Mouse (Mus musculus): Measurements from ENCODE around the gene Dazap2. TPM values are rescaled to one million over a fixed set of nuclear protein-coding genes. Genes with fewer than 3 reads are reported as not detected.

Dazap2 gene
- polyA plus RNA-seq, 3 experiments from 2014 or later = 722 to 762 (median 736) TPM

DNA sequence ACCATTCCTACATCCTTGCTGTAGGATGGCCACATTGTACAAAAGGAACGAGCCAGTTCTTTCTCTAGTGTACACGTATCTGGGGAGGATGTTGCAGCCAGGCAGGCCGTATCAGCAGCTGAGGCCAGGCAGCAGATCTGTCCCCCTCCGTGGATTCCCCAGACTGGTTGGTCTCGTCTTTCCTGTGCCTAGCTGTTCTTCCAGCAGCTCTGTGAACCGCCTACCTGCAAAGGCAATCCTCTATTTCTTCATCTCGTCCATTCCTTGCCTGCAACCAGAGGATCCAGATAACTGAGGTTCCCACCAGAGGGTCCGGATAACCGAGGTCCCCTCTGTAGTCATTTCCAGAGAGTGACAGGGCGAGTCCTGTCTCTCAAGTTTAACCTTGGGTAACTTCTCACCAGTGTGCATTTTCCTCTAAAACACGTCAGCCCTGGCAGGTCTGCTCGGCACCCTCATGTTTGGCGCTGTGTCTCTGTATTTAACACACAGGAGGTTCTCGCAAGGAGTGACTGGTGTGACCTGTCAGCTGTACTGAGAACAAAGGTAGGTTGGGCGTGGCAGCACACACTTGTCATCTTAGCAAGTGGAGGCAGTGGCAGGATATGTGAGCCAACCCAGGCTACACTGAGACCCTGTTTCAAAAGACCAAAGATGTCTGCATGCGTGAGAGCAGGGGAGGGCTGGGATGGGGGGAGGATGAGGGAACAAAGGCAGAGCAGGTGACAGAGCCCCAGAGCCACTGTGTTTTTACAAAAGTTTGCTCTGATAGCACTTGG is 25.0 kb downstream of the Dazap2 start:
- ATAC-seq = no peak

DNA sequence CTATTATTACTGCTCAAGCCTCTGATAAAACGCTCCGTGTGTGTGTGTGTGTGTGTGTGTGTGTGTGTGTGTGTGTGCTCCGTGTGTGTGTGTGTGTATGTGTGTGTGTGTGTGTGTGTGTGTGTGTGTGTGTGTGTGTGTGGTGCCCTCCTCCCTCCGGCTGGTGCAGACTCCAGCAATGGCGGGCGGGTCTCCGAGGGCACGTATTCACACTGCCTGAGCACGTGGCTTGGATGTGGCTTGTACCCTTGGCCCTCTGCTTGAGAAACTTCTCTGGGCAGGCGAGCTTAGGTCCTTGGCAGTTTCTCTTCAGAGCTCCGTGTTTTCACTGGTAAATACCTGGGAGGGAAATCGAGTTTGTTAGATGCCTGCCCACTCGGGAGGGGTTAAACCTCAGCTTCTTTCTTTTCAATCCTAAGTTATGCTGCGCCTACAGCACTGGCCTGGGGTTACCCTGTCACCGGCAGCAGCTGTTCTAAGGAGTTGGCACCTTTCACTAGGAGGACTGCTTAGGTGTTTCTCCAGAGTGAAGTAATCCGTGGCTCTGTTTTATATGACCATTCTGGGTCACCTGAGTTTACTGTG is 26.2 kb downstream of the Dazap2 start:
- no peak for ATAC-seq

DNA sequence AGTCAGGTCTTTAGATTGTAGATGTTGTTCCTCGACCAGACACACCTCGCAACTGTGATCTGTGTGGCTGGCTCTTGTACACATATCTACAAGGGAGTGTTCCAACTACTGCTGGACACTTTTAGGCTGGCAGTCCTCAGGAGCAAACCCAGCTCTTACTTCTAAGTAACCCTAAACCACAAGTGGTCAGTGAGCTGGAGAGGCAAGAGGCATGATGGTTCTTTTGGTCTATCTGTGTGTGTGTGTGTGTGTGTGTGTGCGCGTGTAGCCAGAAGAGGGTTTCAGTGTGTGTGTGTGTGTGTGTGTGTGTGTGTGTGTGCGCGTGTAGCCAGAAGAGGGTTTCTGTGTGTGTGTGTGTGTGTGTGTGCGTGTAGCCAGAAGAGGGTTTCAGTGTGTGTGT is 27.3 kb downstream of the Dazap2 start:
- no peak for ATAC-seq

DNA sequence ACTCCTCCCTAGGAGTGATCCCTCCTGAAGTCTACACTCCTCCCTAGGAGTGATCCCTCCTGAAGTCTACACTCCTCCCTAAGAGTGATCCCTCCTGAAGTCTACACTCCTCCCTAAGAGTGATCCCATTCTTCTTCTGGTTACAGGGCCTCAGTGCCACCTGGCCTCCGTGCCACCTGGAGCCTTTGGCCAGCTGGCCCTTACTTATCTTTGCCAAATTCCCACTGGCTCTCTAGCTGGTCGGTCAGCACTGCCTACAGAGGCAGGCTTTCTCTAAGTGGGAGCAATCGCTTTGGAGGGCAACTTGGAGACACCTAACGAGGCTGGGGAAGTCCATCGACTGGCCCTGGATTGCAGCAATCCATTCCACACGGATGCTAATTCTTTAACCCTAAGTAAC is 31.0 kb downstream of the Dazap2 start:
- no peak for ATAC-seq

DNA sequence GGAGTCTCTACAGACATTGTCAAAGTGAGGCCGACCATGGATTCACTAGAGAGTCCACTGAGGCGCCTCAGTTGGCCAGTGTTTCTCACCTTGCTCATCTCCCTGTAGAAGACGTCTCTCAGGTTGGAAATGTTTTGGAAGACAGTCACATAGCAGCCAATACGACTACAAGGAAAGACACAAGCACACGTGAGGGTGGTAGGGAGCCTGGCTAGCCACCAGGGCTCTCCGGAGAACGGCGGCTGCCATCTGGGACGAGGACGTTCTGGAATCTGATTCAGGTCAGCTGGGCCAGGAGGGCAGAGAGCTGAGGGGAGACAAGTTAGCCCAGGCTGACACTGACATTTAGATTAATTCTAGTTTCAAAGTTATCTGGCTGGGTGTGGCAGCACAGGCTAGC is 35.0 kb downstream of the Dazap2 start:
- no peak for ATAC-seq

DNA sequence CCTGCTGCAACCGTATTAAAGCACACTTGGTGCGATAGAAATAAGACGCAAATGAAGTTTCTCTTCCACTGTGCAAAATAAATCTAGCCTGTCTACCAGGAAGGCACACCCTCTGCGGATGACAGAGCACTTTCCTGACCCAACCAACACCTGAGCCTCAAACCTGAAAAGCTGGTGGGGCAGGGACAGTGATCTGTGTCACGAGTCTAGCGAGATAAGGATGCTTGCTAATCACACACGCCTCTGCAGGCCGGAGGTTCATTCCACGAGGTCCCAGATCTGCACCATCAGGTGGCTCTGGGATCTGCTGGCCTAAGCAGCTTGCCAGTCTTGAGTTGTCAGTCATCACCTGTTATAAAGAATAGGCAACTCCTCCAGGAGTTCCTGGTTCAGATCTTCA is 36.5 kb downstream of the Dazap2 start:
- ATAC-seq = no peak

DNA sequence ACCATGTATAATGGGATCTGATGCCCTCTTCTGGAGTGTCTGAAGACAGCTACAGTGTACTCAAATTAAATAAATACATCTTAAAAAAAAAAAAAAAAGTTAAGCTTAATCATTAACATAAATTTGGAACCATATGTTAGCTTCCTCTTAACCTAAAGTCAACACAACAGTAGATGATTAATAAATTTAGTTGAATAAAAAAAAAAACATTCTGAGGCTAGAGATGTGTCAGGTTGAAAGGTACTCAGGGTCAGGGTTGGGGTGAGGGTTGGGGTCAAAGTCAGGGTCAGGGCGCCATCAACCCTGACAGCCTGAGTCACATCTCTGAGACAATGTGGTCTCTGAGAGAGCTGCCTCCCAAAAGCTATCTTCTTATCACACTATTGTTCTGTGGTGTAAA is 39.1 kb downstream of the Dazap2 start:
- ATAC-seq = no peak

DNA sequence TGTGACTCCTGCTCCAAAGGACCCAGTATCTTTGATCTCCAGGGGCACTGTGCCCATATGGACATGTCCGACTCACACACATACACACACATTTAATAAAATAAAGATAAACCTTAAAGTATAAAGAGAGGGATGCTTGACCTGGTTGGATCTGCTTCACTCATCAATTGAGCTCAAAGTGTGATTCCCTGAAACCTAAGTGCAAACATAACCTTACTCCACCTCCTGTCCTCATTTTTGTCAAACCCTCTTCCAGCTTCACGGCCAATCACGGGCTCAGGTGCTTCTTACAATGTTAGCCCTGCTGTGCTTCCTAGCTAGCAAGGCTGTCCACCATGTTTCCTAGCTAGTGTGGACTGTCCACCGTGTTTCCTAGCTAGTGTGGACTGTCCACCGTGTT is 40.1 kb downstream of the Dazap2 start:
- no peak for ATAC-seq

DNA sequence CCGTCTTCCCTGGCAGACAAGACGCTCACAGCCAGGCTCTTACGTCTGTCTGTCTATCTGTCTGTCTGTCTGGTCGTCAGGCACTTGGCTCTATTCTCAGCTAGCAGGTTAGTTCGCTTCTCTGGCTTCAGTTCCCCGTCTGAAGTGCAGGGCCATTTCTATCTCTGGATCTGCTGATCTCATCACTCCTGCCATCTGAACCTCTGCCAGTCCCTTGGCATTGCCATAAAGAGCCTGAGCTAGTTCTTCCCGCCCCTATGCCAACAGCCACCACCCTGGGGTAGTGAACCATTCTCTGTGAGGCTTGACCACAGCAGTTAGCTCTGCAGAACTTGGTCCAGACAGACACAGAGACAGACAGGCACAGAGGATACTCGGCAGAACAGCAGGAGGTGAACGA is 45.2 kb downstream of the Dazap2 start:
- no peak for ATAC-seq

DNA sequence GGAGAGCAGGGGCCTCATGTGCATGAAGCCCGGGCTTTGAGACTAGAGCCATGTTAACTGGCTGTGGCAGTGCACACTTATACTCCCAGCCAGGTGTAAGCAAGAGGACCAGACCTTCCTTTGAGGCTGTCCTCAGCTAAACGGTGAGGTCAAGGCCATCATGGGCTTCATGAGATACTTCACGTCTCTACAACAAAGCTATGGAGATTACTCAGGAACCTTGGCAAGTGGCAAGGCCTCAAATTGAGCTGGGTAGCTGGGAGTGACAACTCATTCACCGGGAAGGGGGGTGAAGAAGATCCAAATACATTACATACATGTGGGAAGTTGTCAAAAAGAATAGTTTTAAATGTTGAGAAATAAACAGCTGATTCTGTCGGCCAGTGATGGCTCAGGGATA is 45.7 kb downstream of the Dazap2 start:
- ATAC-seq = no peak

DNA sequence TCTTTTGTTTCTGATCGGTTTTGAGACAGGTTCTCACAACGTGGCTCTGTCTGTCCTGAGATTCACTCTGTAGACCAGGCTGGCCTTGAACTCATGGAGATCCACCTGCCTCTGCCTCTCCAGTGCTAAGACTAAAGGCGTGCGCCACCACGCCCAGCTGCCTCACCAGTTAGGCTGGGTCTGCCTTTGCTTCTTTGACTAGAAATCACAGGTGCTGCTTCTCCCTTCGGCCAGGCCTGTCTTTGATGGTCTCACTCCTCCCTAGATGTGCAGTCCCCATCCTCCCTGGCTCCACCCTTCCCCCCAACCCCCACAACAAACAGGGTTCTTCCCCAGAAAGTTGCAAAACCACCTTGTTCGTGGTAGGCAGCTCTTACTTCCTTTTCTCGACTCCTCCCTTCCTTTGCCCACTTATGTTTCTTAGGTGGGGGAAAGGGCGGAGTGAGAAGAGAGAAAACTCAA is 49.7 kb downstream of the Dazap2 start:
- ATAC-seq = peak; percentile 60

DNA sequence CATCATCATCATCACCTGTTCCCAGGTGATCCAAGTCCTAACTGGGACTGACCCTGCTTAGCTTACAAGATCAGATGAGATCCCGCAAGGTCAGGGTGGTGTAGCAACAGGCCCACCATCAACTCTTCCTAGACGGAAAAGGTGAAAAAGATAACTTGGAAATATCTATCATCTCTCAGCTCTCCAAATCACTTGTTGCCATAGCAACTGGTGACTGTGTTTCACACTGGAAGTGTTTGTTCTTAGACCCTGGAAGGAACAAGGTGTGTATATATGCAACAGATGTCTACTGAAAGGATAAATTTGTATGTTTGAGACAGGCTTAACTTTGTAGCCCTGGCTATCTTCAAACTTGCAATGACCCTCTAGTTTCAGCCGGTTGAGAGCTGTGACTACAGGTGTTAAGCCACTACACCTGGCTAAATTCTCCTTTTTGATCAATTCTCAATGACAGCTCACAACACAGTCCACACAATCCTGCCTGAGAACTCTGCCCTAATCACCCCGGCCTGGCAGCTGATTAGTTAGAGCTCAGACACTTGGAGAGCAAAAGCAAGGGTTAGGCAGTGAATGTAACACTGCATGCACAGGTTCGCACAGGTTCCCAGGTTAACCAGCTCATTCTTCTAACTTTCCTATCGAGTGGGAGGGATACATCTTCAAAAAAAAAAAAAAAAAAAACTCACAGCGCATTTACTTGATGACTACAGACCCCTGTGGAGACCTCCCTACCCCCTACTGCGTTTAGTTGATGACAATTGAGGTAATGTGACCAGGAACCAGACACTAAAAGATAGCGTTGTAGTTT is 50.5 kb downstream of the Dazap2 start:
- no peak for ATAC-seq

DNA sequence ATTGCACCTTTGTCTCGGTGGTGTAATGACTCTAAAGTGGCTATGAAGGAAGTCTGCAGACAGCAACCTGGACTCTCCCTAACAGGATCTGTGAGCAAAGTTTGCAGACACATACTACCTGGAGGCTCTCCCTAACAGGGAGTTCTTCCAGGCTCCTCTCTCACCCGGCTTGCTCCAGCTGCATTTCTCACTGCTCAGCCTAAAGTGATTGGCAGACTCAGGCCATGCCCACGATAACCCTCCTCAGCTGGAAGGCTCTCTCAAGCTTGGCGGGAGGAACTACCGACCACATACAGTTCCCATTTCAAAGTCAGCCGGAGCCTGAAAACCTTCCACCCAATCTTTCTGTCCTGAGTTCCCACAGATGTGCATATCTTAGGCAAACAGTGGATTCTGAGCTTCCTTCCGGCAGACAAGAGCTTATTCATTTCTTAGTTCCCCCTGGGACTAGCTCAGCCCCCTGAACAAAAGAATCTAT is 51.1 kb downstream of the Dazap2 start:
- no peak for ATAC-seq

DNA sequence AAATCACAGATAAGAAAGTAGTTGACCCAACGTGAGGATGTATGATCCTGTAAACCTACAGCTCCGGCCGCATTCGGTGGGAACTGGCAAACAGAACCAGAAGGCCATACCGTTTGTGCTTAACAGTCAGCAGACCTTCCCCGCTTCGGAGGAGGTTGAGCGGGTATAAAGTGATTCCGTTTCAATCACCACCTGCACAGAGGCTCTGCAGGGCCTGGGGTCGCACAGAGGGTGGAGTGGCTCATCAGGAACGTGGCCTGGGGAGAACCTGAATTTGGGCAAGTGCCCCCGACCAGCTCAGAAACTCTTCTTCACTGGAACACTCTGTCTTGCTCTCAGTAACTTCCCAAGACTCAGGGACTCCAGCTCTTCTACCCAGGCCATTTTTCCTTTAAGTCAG is 51.7 kb downstream of the Dazap2 start:
- no peak for ATAC-seq

DNA sequence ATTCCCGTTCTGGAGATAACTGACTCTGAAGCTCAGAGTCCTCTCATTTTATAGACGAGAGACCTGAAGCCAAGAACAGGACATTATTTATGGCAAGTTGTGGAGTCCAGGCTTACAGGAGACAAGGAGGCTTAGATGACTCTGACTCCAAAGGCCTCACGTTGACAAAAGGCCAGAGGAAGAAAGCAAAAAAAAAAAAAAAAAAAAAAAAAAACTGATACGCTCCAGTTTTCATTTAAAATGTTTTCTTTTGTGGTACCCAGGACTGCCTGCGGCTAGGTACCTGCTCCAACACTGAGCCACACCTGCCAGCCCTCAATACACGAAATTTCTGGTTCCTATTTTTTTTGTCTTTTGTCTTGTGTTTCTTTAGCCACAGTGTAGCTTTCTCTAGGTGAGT is 52.3 kb downstream of the Dazap2 start:
- no peak for ATAC-seq

DNA sequence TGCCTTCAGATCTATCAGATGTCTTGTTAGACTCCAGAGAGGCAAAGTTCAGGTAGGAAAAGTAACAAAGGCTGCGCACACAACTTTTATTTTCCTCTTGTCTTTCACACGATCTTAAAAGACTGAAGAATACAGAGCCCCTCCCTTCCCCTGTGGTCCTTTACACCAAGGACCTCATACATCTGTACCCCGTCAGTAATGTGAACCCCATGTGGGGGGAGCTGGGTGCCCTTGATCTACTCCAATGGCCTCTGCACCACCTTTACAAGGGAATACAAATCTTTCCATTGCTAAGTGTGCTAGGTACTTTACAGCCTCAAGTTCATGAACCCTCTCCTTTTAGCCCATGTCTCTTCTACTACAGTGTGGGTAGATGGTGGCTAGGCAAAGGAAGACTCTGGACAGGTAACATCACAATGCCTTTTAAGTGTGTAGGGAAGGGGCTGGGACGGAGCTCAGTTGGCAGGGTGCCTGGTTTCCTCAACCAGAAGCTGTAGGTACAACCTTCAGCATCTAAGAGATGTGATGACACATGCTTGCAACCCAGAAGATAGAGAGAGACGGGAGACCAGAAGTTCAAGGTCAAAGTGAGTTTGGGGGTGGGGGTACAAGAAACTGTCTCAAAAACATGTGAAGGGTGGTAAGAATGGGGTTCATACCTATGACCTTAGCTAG is 52.9 kb downstream of the Dazap2 start:
- peak; percentile 37 for ATAC-seq

DNA sequence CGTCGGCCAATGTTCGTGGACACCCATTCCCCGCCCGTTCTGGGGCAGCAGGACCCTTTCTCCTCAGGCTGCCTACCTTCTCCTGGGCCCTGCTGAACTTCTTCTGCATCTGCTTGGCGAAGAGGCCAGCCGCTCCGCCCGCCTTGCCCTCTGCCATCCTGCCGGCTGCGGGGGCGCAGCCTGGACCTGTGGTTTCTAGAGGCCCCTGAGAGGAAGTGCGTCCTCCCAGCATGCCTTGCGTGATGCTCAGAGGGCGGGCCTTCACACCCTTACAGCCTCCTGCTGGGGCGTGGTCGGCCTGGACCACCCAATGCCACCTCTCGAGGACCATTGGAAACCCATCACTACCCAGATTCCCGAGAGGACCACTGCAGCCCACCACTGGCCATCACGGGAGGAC is 54.2 kb downstream of the Dazap2 start, which contains the start of gene Bin2:
Gene Bin2, minus strand, starts transcription at position 217 of the 400 bp plus-strand sequence.
- ATAC-seq = peak; percentile 63

DNA sequence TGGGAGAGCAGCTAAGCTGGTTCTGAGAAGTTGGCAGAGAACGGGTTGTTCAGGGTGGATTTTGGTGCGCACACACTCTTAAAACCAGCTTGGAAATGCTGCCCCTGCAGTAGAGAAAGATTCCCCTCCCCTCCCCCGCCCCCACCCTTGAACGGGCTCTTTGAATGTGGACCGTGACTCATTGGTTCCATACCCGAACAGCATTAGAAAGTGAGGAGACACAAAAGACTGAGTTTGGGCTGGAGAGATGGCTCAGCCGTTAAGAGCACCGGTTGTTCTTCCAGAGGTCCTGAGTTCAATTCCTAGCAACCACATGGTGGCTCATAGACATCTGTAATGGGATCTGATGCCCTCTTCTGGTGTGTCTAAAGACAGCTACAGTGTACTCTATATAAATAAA is 54.9 kb downstream of the Dazap2 start:
- peak; percentile 29 for ATAC-seq

Data from inflammation-experienced regulatory T-cells, adult 6 months (primary cell).